Mouse (Mus musculus): ENCODE results near the gene Alcam. TPM values are rescaled to one million over a fixed set of nuclear protein-coding genes. Genes with fewer than 3 reads are reported as not detected.

Alcam gene
- polyA plus RNA-seq, 1 experiment, result 13.1 TPM

- TF ChIP-seq CEBPB (IDR thresholded peaks at IDR 0.05; ENCODE audit: insufficient read depth, poor library complexity, severe bottlenecking) (0 out of 2 replicates have a peak, but pooled peaks have one; percentile 3), MYOG (IDR thresholded peaks at IDR 0.05; ENCODE audit: control insufficient read depth in 1 of 3, insufficient read depth in 1 of 3, insufficient read length in 2 of 3, low read depth in 2 of 3) (no peak), TCF3 (IDR thresholded peaks at IDR 0.05; ENCODE audit: insufficient read length, low read depth) (no peak), USF1 (IDR thresholded peaks at IDR 0.05; ENCODE audit: low read depth) (no peak)
- Histone ChIP-seq H3K4me2 (ENCODE audit: low read depth) (peak overlapping the region; percentile 61), H3K36me3 (ENCODE audit: control insufficient read depth, insufficient read depth) (no peaks in the 10 kb centered on the region), H3K27me3 (ENCODE audit: control insufficient read depth, insufficient read depth, insufficient read length) (no peaks in the 10 kb centered on the region), H3ac (ENCODE audit: control insufficient read depth, insufficient read length) (no peak overlapping the region), H3K79me2 (ENCODE audit: control insufficient read depth, insufficient read depth) (peaks cover 14% of the 10 kb centered on the region), H3K4me3 (no peak overlapping the region)
Measured at GRCm38 (mm10) chr16:52376827-52377226, 77.0 kb downstream of the Alcam start.

GRCm38 (mm10) chr16:52371956-52372355 is 81.9 kb downstream of the Alcam start:
- Histone ChIP-seq H3ac (ENCODE audit: control insufficient read depth, insufficient read length) (no peak overlapping the region), H3K4me2 (ENCODE audit: low read depth) (no peak overlapping the region), H3K36me3 (ENCODE audit: control insufficient read depth, insufficient read depth) (no peaks in the 10 kb centered on the region), H3K27me3 (ENCODE audit: control insufficient read depth, insufficient read depth, insufficient read length) (no peaks in the 10 kb centered on the region), H3K4me3 (no peak overlapping the region), H3K79me2 (ENCODE audit: control insufficient read depth, insufficient read depth) (peaks cover 14% of the 10 kb centered on the region)
- peak; percentile 74 for TF ChIP-seq CEBPB (IDR thresholded peaks at IDR 0.05; ENCODE audit: insufficient read depth, poor library complexity, severe bottlenecking)
- TF ChIP-seq MYOG (IDR thresholded peaks at IDR 0.05; ENCODE audit: control insufficient read depth in 1 of 3, insufficient read depth in 1 of 3, insufficient read length in 2 of 3, low read depth in 2 of 3), result no peak
- TF ChIP-seq MYOD1 (IDR thresholded peaks at IDR 0.05; ENCODE audit: control insufficient read depth in 1 of 3, insufficient read length in 2 of 3, low read depth in 2 of 3), result no peak

DNA sequence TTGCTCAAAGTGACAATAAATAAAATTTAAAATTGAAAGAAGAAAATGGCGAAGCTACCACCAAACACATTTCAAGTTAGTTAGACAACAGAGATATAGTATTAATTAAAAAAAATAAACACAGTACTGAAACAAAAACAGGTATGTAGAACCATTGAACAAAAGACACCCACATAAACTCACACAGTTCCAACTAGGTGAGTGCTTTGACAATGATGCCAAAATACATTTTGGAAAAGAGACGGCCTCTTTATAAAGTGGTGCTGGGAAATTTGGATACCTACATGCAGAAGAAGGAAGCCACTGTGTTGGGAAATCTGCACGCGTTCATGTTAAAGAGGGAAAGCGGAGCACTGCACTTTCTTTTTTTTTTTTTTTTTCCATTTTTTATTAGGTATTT is 85.4 kb downstream of the Alcam start:
- Histone ChIP-seq H3K4me3 (no peak overlapping the region), H3K27me3 (ENCODE audit: control insufficient read depth, insufficient read depth, insufficient read length) (no peaks in the 10 kb centered on the region), H3K36me3 (ENCODE audit: control insufficient read depth, insufficient read depth) (no peaks in the 10 kb centered on the region), H3ac (ENCODE audit: control insufficient read depth, insufficient read length) (no peak overlapping the region), H3K4me2 (ENCODE audit: low read depth) (no peak overlapping the region), H3K79me2 (ENCODE audit: control insufficient read depth, insufficient read depth) (no peaks in the 10 kb centered on the region)
- TF ChIP-seq POLR2A (IDR thresholded peaks at IDR 0.05; ENCODE audit: insufficient read length, low read depth) (no peak), POLR2AphosphoS2 (IDR thresholded peaks at IDR 0.05; ENCODE audit: insufficient read length, low read depth) (no peak), MAX (IDR thresholded peaks at IDR 0.05; ENCODE audit: low read depth) (no peak), CEBPB (IDR thresholded peaks at IDR 0.05; ENCODE audit: insufficient read depth, poor library complexity, severe bottlenecking) (no peak), MYOD1 (IDR thresholded peaks at IDR 0.05; ENCODE audit: control insufficient read depth in 1 of 3, insufficient read length in 2 of 3, low read depth in 2 of 3) (no peak), E2F4 (IDR thresholded peaks at IDR 0.05; ENCODE audit: insufficient read depth) (no peak), REST (IDR thresholded peaks at IDR 0.05; ENCODE audit: insufficient read depth, insufficient read length) (no peak), TCF3 (IDR thresholded peaks at IDR 0.05; ENCODE audit: insufficient read length, low read depth) (no peak), USF1 (IDR thresholded peaks at IDR 0.05; ENCODE audit: low read depth) (no peak), MYOG (IDR thresholded peaks at IDR 0.05; ENCODE audit: control insufficient read depth in 1 of 3, insufficient read depth in 1 of 3, insufficient read length in 2 of 3, low read depth in 2 of 3) (no peak)

- Histone ChIP-seq H3K4me3 (no peak overlapping the region), H3K79me2 (ENCODE audit: control insufficient read depth, insufficient read depth) (no peaks in the 10 kb centered on the region)
- TF ChIP-seq TCF3 (IDR thresholded peaks at IDR 0.05; ENCODE audit: insufficient read length, low read depth), result no peak
- no peak for TF ChIP-seq USF1 (IDR thresholded peaks at IDR 0.05; ENCODE audit: low read depth)
- no peak for TF ChIP-seq MAX (IDR thresholded peaks at IDR 0.05; ENCODE audit: low read depth)
- TF ChIP-seq MYOG (IDR thresholded peaks at IDR 0.05; ENCODE audit: control insufficient read depth in 1 of 3, insufficient read depth in 1 of 3, insufficient read length in 2 of 3, low read depth in 2 of 3), result no peak
- no peak for TF ChIP-seq E2F4 (IDR thresholded peaks at IDR 0.05; ENCODE audit: insufficient read depth)
- no peak for TF ChIP-seq TCF12 (IDR thresholded peaks at IDR 0.05; ENCODE audit: insufficient read depth, poor library complexity, severe bottlenecking)
- TF ChIP-seq POLR2AphosphoS2 (IDR thresholded peaks at IDR 0.05; ENCODE audit: insufficient read length, low read depth), result no peak
- TF ChIP-seq SRF (IDR thresholded peaks at IDR 0.05; ENCODE audit: control insufficient read depth, insufficient read length, low read depth), result no peak
- TF ChIP-seq REST (IDR thresholded peaks at IDR 0.05; ENCODE audit: insufficient read depth, insufficient read length), result no peak
- no peak for TF ChIP-seq CEBPB (IDR thresholded peaks at IDR 0.05; ENCODE audit: insufficient read depth, poor library complexity, severe bottlenecking)
Measured at GRCm38 (mm10) chr16:52366915-52367314, 87.0 kb downstream of the Alcam start.

DNA sequence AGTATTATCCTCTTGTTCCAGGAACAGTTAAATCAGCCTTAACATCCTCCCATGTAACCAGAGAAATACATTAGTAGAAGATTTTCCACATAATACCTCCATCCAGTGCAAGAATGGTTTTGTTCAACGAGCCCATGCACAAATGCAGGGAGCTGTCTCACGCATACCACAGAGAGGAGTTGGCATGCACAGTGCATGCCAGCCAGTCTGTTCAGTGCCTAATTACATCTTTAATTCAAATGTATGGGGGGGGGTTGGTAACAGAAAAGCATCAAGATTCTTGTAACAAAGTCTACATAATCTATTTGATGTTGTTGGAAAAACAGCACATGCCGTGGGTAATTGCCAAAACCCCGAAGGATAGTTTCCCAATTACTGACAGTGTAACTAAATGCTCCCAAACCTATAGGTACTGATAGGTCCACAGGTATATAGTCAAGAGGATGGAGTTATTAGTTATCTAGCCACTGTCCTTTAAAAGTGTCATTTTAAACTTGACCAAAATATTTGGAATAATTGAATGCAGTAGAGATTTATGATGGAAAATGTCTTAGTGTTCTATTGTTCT is 89.8 kb downstream of the Alcam start:
- Histone ChIP-seq H3K4me3 (no peak overlapping the region), H3K27me3 (ENCODE audit: control insufficient read depth, insufficient read depth, insufficient read length) (no peaks in the 10 kb centered on the region), H3K36me3 (ENCODE audit: control insufficient read depth, insufficient read depth) (no peaks in the 10 kb centered on the region), H3K79me2 (ENCODE audit: control insufficient read depth, insufficient read depth) (no peaks in the 10 kb centered on the region), H3K4me2 (ENCODE audit: low read depth) (no peak overlapping the region), H3ac (ENCODE audit: control insufficient read depth, insufficient read length) (no peak overlapping the region)
- TF ChIP-seq SRF (IDR thresholded peaks at IDR 0.05; ENCODE audit: control insufficient read depth, insufficient read length, low read depth), result no peak
- TF ChIP-seq POLR2AphosphoS2 (IDR thresholded peaks at IDR 0.05; ENCODE audit: insufficient read length, low read depth), result no peak
- TF ChIP-seq CEBPB (IDR thresholded peaks at IDR 0.05; ENCODE audit: insufficient read depth, poor library complexity, severe bottlenecking), result no peak
- no peak for TF ChIP-seq USF1 (IDR thresholded peaks at IDR 0.05; ENCODE audit: low read depth)
- no peak for TF ChIP-seq REST (IDR thresholded peaks at IDR 0.05; ENCODE audit: insufficient read depth, insufficient read length)
- no peak for TF ChIP-seq TCF12 (IDR thresholded peaks at IDR 0.05; ENCODE audit: insufficient read depth, poor library complexity, severe bottlenecking)
- TF ChIP-seq MYOG (IDR thresholded peaks at IDR 0.05; ENCODE audit: control insufficient read depth in 1 of 3, insufficient read depth in 1 of 3, insufficient read length in 2 of 3, low read depth in 2 of 3), result no peak
- TF ChIP-seq TCF3 (IDR thresholded peaks at IDR 0.05; ENCODE audit: insufficient read length, low read depth), result no peak
- TF ChIP-seq E2F4 (IDR thresholded peaks at IDR 0.05; ENCODE audit: insufficient read depth), result no peak
- TF ChIP-seq MAX (IDR thresholded peaks at IDR 0.05; ENCODE audit: low read depth), result no peak
- no peak for TF ChIP-seq MYOD1 (IDR thresholded peaks at IDR 0.05; ENCODE audit: control insufficient read depth in 1 of 3, insufficient read length in 2 of 3, low read depth in 2 of 3)
- no peak for TF ChIP-seq POLR2A (IDR thresholded peaks at IDR 0.05; ENCODE audit: insufficient read length, low read depth)

More at GRCm38 (mm10) chr16:52366915-52367314, 87.0 kb downstream of the Alcam start:
- Histone ChIP-seq H3K27me3 (ENCODE audit: control insufficient read depth, insufficient read depth, insufficient read length) (no peaks in the 10 kb centered on the region), H3ac (ENCODE audit: control insufficient read depth, insufficient read length) (no peak overlapping the region), H3K4me2 (ENCODE audit: low read depth) (no peak overlapping the region), H3K36me3 (ENCODE audit: control insufficient read depth, insufficient read depth) (no peaks in the 10 kb centered on the region)

Measured in myocyte (in vitro differentiated cells).